Mouse (Mus musculus): ENCODE measurements around the gene Gm9195. TPM values are rescaled to one million over a fixed set of nuclear protein-coding genes. Genes with fewer than 3 reads are reported as not detected.

The Gm9195 gene
- polyA plus RNA-seq, 1 experiment from 2014 or later = not detected

- Histone ChIP-seq H3K4me1 (ENCODE audit: control insufficient read depth, insufficient read depth, low read length) (no peaks in the 10 kb centered on the region), H3K9ac (ENCODE audit: low read length) (no peak overlapping the region), H3K4me3 (ENCODE audit: low read depth, low read length) (no peak overlapping the region), H3K27ac (ENCODE audit: low read depth, low read length) (no peak overlapping the region), H3K4me2 (ENCODE audit: low read length) (no peak overlapping the region), H3K27me3 (replicated peaks; ENCODE audit: control insufficient read depth, insufficient read depth, low read length) (no peaks in the 10 kb centered on the region), H3K9me3 (replicated peaks; ENCODE audit: control insufficient read depth, low read length) (no peaks in the 10 kb centered on the region), H3K36me3 (ENCODE audit: control insufficient read depth, insufficient read depth, low read length) (no peaks in the 10 kb centered on the region)
- no peak for DNase-seq (ENCODE audit: low spot score)
- no peak for ATAC-seq
- 88% methylated on average over 4 of the region's 4 CpGs for WGBS
Measured at GRCm38 (mm10) chr14:72389288-72389687, 102.3 kb downstream of the Gm9195 start.

GRCm38 (mm10) chr14:72377224-72377623, 114.4 kb downstream of the Gm9195 start:
- ATAC-seq (no peak), DNase-seq (ENCODE audit: low spot score) (peak; percentile 60)
- Histone ChIP-seq H3K9me3 (replicated peaks; ENCODE audit: control insufficient read depth, low read length) (no peaks in the 10 kb centered on the region), H3K27ac (ENCODE audit: low read depth, low read length) (no peak overlapping the region), H3K4me2 (ENCODE audit: low read length) (no peak overlapping the region), H3K4me1 (ENCODE audit: control insufficient read depth, insufficient read depth, low read length) (no peaks in the 10 kb centered on the region), H3K36me3 (ENCODE audit: control insufficient read depth, insufficient read depth, low read length) (no peaks in the 10 kb centered on the region), H3K4me3 (ENCODE audit: low read depth, low read length) (no peak overlapping the region), H3K27me3 (replicated peaks; ENCODE audit: control insufficient read depth, insufficient read depth, low read length) (no peaks in the 10 kb centered on the region), H3K9ac (ENCODE audit: low read length) (no peak overlapping the region)
- 2% methylated on average over 2 of the region's 2 CpGs for WGBS

Other genes starting within 250 kb of the Gm9195 start
- 39.7 and 39.9 TPM in 2 replicates for gene Fndc3a, start 218.2 kb upstream of the Gm9195 start, polyA plus RNA-seq (2014; fragmentation: Nextera tagmentation; extraction: Ambion mirVana)

Measured in forebrain, embryonic 14.5 days (tissue).